Mouse (Mus musculus) midbrain, embryonic 14.5 days (tissue): ENCODE data around the gene Lgr6. TPM values are rescaled to one million over a fixed set of nuclear protein-coding genes. Genes with fewer than 3 reads are reported as not detected.

Experiments
- ATAC-seq: fragments of 200-750 bp; cut with Nextera tagmentation; 2 replicates; pipeline ENCODE4 v1.8.0; 2017; ENCODE audit warnings: moderate number of reproducible peaks, moderate library complexity; ENCODE audit not compliant: low FRiP score, low TSS enrichment
- DNase-seq: peaks from one replicate; pipeline ENCODE4 v3.0.0-alpha.2; 2015
- H3K27ac ChIP-seq: fragments of 300-500 bp; sonication (generic); replicated peaks from 2 replicates; pipeline ENCODE4 v1.5.1; 2014; ENCODE audit warnings: mild to moderate bottlenecking, low read depth, low read length, moderate library complexity
- H3K27me3 ChIP-seq: fragments of 300-500 bp; sonication (generic); 2 replicates; pipeline ENCODE4 v1.6.1; 2014; ENCODE audit warnings: low read length, control low read depth, mixed read lengths; ENCODE audit not compliant: control insufficient read depth, insufficient read depth
- H3K36me3 ChIP-seq: fragments of 300-500 bp; sonication (generic); 2 replicates; pipeline ENCODE4 v1.6.1; 2014; ENCODE audit warnings: low read length, control low read depth; ENCODE audit not compliant: control insufficient read depth, insufficient read depth
- H3K4me1 ChIP-seq: fragments of 300-500 bp; sonication (generic); 2 replicates; pipeline ENCODE4 v1.6.1; 2014; ENCODE audit warnings: mild to moderate bottlenecking, antibody characterized with exemption, low read length, control low read depth; ENCODE audit not compliant: control insufficient read depth, insufficient read depth
- H3K4me2 ChIP-seq: fragments of 300-500 bp; sonication (generic); 2 replicates; pipeline ENCODE4 v1.6.1; 2014; ENCODE audit warnings: mild to moderate bottlenecking, low read length, moderate library complexity
- H3K4me3 ChIP-seq: fragments of 300-500 bp; sonication (generic); replicated peaks from 2 replicates; pipeline ENCODE4 v1.5.1; 2014; ENCODE audit warnings: low read depth, low read length
- H3K9ac ChIP-seq: fragments of 300-500 bp; sonication (generic); replicated peaks from 2 replicates; pipeline ENCODE4 v1.6.1; 2014; ENCODE audit warnings: mild to moderate bottlenecking, low read length, moderate library complexity
- H3K9me3 ChIP-seq: fragments of 300-500 bp; sonication (generic); 2 replicates; pipeline ENCODE4 v1.6.1; 2016; ENCODE audit warnings: low read length, control low read depth, mixed read lengths; ENCODE audit not compliant: control insufficient read depth
- WGBS: fragments of 180-500 bp; shearing (Covaris S2); extraction: QIAGEN DNeasy Blood & Tissue Kit; methylation state at CpG from one replicate; pipeline ENCODE4 v1.1.7; 2014; 5-methylcytosine and 5-hydroxymethylcytosine counted together
- polyA plus RNA-seq: library from polyadenylated mRNA; unstranded; fragments of >200 nt; fragmentation: Nextera tagmentation; extraction: Ambion mirVana; gene quantifications from 2 replicates; pipeline ENCODE4 v1.2.1, GENCODE M21; 2014

The Lgr6 gene
- polyA plus RNA-seq: 0.87 and 0.98 TPM in 2 replicates

- Histone ChIP-seq H3K4me1 (0 out of 2 replicates have a peak, but pooled peaks cover 5% of the 10 kb centered on the region), H3K4me2 (peak within 1 kb of the TSS; percentile 58), H3K36me3 (no peaks in the 10 kb centered on the region), H3K27ac (no peak within 1 kb of the TSS), H3K4me3 (peak within 1 kb of the TSS; percentile 32), H3K9ac (peak within 1 kb of the TSS; percentile 26; the same call in 1 of the 2 replicates), H3K27me3 (peaks cover 34% of the 10 kb centered on the region), H3K9me3 (no peaks in the 10 kb centered on the region)
- 1% methylated on average over 40 of the region's 40 CpGs for WGBS
- no peak for ATAC-seq
- DNase-seq: no peak
Observed at GRCm38 (mm10) chr1:135105124-135105523, at the start of gene Lgr6. Gene Lgr6, minus strand, starts transcription at chr1:135105276.

GRCm38 (mm10) chr1:135154411-135154959, 49.4 kb upstream of the Lgr6 start:
- H3K27ac ChIP-seq: peak overlapping the region; percentile 93
- peaks cover 22% of the 10 kb centered on the region for H3K4me1 ChIP-seq
- ATAC-seq (peak; percentile 67), DNase-seq (peak; percentile 95)
- H3K4me3 ChIP-seq: 0 out of 2 replicates have a peak overlapping the region, but pooled peaks have one; percentile 7
- peak overlapping the region; percentile 48 for H3K4me2 ChIP-seq
- peak overlapping the region; percentile 57 for H3K9ac ChIP-seq
- H3K27me3 ChIP-seq: no peaks in the 10 kb centered on the region
- peaks cover 40% of the 10 kb centered on the region for H3K36me3 ChIP-seq
- no peaks in the 10 kb centered on the region for H3K9me3 ChIP-seq
- 2% methylated on average over 14 of the region's 14 CpGs for WGBS

GRCm38 (mm10) chr1:135154011-135154410, 48.9 kb upstream of the Lgr6 start:
- 10% methylated on average over 13 of the region's 13 CpGs for WGBS
- ATAC-seq: no peak
- no peak for DNase-seq
- H3K27ac ChIP-seq: peak overlapping the region; percentile 93
- no peaks in the 10 kb centered on the region for H3K9me3 ChIP-seq
- H3K4me2 ChIP-seq: peak overlapping the region; percentile 48
- peaks cover 24% of the 10 kb centered on the region for H3K4me1 ChIP-seq
- peak overlapping the region; percentile 57 for H3K9ac ChIP-seq
- H3K4me3 ChIP-seq: 0 out of 2 replicates have a peak overlapping the region, but pooled peaks have one; percentile 7
- no peaks in the 10 kb centered on the region for H3K27me3 ChIP-seq
- H3K36me3 ChIP-seq: peaks cover 40% of the 10 kb centered on the region

- WGBS: 48% methylated on average over 5 of the region's 5 CpGs
- H3K9me3 ChIP-seq: no peaks in the 10 kb centered on the region
- no peaks in the 10 kb centered on the region for H3K27me3 ChIP-seq
- no peak overlapping the region; the same call in 1 of the 2 replicates for H3K9ac ChIP-seq
- peaks cover 26% of the 10 kb centered on the region for H3K4me1 ChIP-seq
- ATAC-seq: no peak
- peak overlapping the region; percentile 91 for H3K4me2 ChIP-seq
- H3K27ac ChIP-seq: 0 out of 2 replicates have a peak overlapping the region, but pooled peaks have one; percentile 34
- peaks cover 15% of the 10 kb centered on the region for H3K36me3 ChIP-seq
- peak; percentile 66 for DNase-seq
- peak overlapping the region; percentile 99 for H3K4me3 ChIP-seq
Observed at GRCm38 (mm10) chr1:135148996-135149395, 43.9 kb upstream of the Lgr6 start.

- WGBS: 59% methylated on average over 4 of the region's 4 CpGs
- Histone ChIP-seq H3K4me3 (peak overlapping the region; percentile 99), H3K27me3 (no peaks in the 10 kb centered on the region), H3K27ac (peak overlapping the region; percentile 96), H3K36me3 (peaks cover 15% of the 10 kb centered on the region), H3K9ac (peak overlapping the region; percentile 99), H3K4me2 (peak overlapping the region; percentile 91), H3K4me1 (peaks cover 23% of the 10 kb centered on the region), H3K9me3 (no peaks in the 10 kb centered on the region)
- ATAC-seq (no peak), DNase-seq (no peak)
Observed at GRCm38 (mm10) chr1:135148476-135148875, 43.4 kb upstream of the Lgr6 start.

- H3K9me3 ChIP-seq: no peaks in the 10 kb centered on the region
- ATAC-seq (peak; percentile 12; the same call in 1 of the 2 replicates), DNase-seq (peak; percentile 60)
- 2% methylated on average over 7 of the region's 7 CpGs for WGBS
- H3K36me3 ChIP-seq: peaks cover 10% of the 10 kb centered on the region
- H3K27me3 ChIP-seq: no peaks in the 10 kb centered on the region
- peak overlapping the region; percentile 99 for H3K4me3 ChIP-seq
- peak overlapping the region; percentile 91 for H3K4me2 ChIP-seq
- H3K9ac ChIP-seq: peak overlapping the region; percentile 99
- H3K27ac ChIP-seq: peak overlapping the region; percentile 96
- H3K4me1 ChIP-seq: peaks cover 23% of the 10 kb centered on the region
Observed at GRCm38 (mm10) chr1:135147702-135148058, 42.6 kb upstream of the Lgr6 start.

GRCm38 (mm10) chr1:135146946-135147701, 42.0 kb upstream of the Lgr6 start:
- ATAC-seq (peak; percentile 66), DNase-seq (peak; percentile 81)
- Histone ChIP-seq H3K4me2 (peak overlapping the region; percentile 91), H3K9me3 (no peaks in the 10 kb centered on the region), H3K36me3 (peaks cover 5% of the 10 kb centered on the region), H3K27me3 (no peaks in the 10 kb centered on the region), H3K4me3 (peak overlapping the region; percentile 99), H3K4me1 (peaks cover 23% of the 10 kb centered on the region), H3K27ac (peak overlapping the region; percentile 96), H3K9ac (peak overlapping the region; percentile 99)
- under 1% methylated on average over 67 of the region's 69 CpGs for WGBS

- H3K4me3 ChIP-seq: peak within 1 kb of the TSS; percentile 99
- H3K9ac ChIP-seq: peak within 1 kb of the TSS; percentile 99
- H3K36me3 ChIP-seq: peaks cover 2% of the 10 kb centered on the region
- peak within 1 kb of the TSS; percentile 91 for H3K4me2 ChIP-seq
- peak; percentile 95 for DNase-seq
- peak; percentile 82 for ATAC-seq
- peaks cover 23% of the 10 kb centered on the region for H3K4me1 ChIP-seq
- H3K9me3 ChIP-seq: no peaks in the 10 kb centered on the region
- peak within 1 kb of the TSS; percentile 96 for H3K27ac ChIP-seq
- WGBS: under 1% methylated on average over 78 of the region's 78 CpGs
- H3K27me3 ChIP-seq: no peaks in the 10 kb centered on the region
Observed at GRCm38 (mm10) chr1:135146077-135146945, 41.2 kb upstream of the Lgr6 start, which contains the start of gene Arl8a. Gene Arl8a, plus strand, starts transcription at chr1:135146824.
